Mouse (Mus musculus) embryo, embryonic 10.5 days (tissue): ENCODE measurements at regions not wholly inside any gene's neighbourhood (a gene's known extent, or its start where the extent isn't known, plus 50 kb on each side); places are given as distances from the start of the nearest gene placed in this dataset.

Experiments used
- DNase-seq: peaks from one replicate; pipeline ENCODE4 v3.0.0-alpha.2; 2015; ENCODE audit warnings: low spot score

- DNase-seq, result peak; percentile 16
These were observed 146.9 kb downstream of the Gpat3 start for GRCm38 (mm10) chr5:100992365-100992764.

GRCm38 (mm10) chr5:100991626-100992025, 146.1 kb downstream of the Gpat3 start:
- peak; percentile 82 for DNase-seq

GRCm38 (mm10) chr5:100982573-100982936, 137.0 kb downstream of the Gpat3 start:
- peak; percentile 36 for DNase-seq

GRCm38 (mm10) chr5:100981849-100982572, 136.5 kb downstream of the Gpat3 start:
- DNase-seq, result peak; percentile 3

GRCm38 (mm10) chr5:100976736-100977135, 131.2 kb downstream of the Gpat3 start:
- DNase-seq, result no peak

- peak; percentile 4 for DNase-seq
These were observed 105.7 kb downstream of the Gpat3 start for GRCm38 (mm10) chr5:100951210-100951609.
